Mouse (Mus musculus): ENCODE data around the gene Tmem220.

The Tmem220 gene

DNA sequence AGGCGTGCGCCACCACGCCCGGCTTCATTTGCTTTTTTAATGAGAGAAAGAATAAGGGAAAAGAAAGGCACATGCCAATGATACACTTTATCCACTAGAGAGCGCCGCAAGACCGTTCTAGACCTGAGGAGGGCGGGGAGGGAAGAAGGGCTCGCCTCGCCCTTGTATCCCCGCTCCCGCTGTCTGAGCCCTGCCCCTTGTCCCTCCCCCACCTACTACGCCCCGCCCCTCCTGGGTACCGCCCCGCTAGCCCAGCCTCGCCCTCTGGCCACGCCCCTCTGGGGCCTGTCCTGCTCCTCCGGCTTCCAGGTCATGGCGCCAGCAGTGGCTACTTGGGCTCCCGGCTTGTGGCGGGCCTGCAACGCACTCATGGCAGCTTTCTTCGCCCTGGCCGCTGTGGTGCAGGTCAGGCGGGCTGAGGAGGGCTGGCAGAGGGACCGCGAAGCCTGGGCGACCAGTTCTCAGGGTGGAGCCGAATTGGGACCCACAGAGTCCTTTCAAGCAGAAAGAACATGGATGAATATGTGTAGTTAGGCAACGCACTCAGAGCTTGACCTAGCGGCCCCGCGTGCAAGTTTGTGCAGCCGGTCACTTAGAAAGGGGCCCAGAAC lies at the start of gene Tmem220:
Gene Tmem220, plus strand, starts transcription at position 288 of the 611 bp plus-strand sequence.
- DNase-seq (ENCODE audit: low read depth, low spot score): peak; percentile 94

DNA sequence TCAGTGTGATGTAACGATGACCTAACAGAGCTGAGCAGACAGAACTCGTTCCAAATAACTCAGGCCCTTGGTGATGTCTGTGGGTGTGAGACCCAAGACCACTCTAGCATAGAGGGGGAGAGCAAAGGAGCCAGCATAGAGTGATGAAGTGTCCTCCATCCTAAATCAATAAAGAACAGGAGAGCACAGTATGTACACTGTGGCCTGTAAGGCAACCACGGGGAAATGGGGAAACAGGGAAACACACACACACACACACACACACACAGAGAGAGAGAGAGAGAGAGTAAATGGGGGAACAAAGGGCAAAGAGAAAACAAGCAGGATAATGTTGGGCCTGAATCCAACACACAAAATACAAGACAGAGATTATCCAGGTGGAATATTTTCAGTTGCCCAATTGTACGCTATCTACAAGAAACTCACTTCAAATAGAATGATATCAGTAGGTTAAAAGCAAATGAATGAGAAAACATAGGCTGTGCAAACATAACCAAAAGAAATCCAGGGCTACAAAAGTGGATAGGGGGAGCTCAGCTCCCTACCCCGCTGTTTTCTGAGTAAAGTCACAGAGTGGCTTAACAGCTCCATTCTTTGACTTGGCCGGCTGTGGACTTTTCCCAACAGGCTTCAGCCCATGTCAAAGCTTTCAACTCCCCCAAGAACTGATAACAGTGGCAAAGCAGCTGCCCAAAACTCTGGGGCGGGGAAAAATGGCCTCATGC lies 49.2 kb upstream of the Tmem220 start:
- no peak for DNase-seq (ENCODE audit: low read depth, low spot score)

DNA sequence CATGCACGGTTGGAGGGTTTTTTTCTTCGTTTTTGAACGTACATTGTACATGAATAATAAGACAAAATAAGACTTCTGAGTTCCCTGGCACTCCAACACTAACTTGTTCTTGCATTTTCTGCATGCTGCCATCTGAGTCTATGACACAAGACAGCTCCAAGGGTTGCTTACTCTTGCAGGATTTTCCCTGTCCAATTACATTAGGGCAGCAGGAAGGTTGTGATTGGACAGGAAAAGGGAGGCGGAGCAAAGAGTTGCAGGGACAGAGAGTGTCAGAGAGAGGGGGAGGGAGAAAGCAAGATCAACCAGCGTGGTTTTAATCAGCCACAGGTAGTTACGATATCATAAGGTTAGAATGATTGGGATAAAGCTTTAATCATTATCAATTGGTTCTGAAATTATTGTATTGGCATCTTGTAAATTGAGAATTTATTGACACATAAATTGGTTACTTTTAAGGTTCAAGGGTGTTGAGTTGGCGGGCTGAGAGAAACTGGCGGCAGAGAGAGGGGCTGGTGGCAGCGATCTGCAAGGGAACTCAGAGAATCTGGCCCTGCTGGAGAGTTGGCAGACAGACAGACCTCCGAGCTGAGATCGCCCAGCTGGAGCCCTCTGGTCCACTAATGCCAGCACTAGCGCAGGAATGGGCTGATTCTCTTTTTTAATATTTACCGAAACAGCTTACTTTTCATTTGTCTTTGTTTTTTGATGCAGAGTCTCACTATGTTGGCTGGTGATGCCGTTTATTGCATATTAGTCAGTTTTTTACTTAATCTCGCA lies 43.4 kb upstream of the Tmem220 start:
- no peak for DNase-seq (ENCODE audit: low read depth, low spot score)

DNA sequence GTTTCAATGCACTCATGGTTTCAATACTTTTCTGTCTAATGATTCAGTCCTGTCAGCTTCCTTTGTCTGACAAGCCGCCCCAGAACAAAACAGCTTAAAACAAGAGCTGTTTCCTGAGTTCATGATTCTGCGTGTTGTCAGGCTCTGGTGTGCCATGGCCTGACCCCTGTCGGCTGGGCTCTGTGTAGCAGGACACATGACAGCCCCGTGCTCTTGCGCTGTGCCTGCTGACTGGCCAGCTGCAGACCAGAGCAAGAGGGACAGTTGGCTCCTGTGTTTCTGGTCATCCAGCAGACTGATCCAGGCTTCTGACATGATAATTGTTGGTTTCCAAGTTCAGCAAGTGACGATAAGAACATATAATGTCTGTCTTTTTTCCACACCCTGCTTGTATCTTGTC lies 42.2 kb upstream of the Tmem220 start:
- no peak for DNase-seq (ENCODE audit: low read depth, low spot score)

DNA sequence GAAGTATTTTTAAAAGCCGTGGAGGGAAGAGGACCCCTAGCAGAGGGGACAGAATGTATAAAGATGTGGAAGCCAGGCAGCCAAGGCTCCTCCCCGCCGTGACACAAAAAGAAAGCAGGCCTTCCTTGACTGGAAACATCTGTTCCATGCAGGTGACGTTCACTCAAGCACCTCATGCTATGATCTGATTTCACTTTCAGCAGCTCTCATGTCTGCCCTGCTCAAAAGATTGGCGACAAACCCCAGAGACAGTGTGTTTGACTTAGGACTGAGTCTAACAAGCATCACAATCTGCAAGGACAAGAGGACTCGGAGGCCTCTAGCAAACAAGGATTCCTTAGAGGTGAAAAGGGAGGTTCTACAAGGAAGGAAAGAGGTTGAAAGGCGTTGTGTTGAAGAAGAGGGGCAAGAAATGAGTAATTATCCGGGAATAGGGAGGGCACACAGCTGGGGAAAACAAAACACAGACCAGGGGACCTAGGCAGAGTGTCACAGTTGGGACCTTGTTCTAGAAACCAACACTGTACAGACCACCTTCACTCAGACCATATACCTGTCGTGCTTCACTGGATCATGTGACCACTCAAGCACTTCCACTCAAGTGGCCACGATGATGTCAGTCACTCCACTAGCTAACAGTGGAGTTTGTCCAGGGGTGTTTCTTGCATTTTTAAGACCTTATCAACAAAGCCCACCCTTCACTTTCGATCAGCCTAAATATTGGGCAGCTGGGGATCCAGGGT lies 41.4 kb upstream of the Tmem220 start:
- no peak for DNase-seq (ENCODE audit: low read depth, low spot score)

DNA sequence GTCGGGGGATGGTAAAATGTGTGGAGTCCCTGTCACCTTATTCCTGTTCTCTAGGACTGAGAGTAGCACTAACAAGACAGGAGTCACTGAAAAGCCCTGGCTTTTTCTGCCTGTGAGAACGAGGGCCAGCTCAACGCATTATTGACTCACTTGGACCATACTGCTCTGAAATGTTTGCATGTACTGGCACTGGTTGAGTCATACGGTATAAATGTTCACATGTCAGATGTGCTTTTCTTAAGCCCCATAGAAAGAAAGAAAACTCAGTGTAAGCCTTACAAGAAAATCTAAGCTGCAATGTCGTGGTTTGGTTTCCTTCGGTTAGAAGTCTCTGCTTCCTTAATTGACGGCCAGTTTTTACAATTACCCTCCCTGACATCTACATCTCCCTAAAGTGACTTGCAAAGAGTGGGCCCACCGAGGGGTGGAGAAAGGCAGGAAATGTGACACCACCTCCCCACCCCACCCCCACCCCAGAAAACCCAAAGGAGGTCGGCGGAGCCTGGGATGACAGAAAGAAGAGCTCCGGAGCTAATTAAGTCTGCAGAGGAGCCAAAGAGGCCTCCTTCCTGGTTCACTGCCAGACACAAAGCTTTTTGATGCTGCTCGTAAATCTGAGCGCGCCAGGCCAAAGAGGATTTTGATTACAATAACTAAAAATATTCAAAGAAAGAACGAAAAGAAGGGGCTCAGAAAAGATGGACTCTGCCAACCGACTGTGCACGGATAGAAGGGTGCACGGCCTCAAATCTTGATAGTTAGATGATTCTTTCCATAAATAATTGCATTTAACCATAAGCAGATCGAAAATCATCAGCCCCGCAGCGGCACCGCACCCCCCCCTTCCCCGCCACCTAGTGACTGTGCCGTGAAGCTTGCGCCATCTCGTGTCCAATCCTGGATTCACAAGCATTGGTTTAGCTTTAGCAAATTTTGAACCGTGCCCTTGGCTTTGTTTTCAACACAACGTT lies 40.5 kb upstream of the Tmem220 start:
- peak; percentile 57 for DNase-seq (ENCODE audit: low read depth, low spot score)

DNA sequence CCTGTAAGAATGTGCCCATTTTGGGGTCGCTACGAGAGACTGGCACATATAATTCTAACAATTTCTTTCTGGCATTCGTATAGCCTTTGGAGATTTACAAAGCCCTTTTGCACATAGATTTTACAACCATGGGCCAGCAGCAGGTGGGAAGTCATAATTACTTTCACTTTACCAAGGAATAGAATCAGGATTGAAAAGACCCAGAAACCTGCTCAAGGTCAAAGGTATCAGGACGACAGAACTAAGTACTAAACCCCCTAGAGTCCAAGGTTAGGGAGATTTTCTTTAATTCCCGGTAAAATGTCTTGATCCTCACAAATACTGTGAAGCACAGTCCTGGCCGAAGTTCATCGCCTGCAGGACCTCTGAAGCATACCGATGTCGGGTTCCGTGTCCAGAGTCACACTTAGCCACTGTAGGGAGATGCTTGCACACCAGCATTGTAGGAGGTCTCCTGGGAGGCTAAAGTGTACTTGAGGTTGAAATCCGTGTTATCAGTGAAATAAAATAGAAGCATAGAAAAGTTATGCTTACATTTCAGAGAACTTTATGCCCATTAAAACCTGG lies 39.7 kb upstream of the Tmem220 start:
- no peak for DNase-seq (ENCODE audit: low read depth, low spot score)

DNA sequence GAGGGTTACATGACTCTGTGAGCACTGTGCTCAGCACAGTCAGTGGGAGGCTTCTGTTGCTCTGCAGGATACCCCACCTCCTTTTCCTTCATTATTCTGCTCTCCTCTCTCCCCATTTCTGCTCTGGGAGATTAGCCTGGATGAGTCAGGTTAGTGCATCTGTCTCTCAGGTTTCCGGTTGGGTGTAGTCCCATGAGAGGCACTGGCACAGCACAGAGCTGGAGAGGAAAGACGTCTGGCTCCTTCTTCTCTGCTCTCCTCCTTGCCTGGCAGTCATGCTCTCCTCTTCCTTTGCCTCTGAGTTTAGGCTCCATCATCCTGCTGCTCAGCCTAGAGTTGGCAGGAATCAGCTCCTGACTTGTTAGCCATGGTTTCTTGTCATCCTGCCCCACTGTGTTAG lies 32.8 kb upstream of the Tmem220 start:
- DNase-seq (ENCODE audit: low read depth, low spot score): no peak

DNA sequence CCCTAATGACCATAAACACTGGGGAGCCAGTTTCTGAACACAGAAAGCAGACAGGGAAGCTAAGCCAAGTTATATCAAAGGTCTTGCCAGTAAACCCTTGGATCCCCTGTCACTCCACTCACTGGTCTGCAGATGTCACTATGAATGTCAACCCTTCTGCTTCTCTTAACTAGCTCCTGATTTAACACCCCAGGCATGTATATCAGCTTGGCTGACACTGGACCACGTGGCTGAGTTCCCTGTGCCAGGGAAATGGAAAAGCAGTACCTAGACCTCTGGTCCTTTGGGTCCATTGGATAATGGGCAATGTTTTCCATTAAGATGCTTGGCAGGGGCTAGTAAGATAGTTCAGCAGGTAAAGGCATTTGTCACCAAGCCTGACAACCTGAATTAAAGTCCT lies 31.3 kb upstream of the Tmem220 start:
- no peak for DNase-seq (ENCODE audit: low read depth, low spot score)

DNA sequence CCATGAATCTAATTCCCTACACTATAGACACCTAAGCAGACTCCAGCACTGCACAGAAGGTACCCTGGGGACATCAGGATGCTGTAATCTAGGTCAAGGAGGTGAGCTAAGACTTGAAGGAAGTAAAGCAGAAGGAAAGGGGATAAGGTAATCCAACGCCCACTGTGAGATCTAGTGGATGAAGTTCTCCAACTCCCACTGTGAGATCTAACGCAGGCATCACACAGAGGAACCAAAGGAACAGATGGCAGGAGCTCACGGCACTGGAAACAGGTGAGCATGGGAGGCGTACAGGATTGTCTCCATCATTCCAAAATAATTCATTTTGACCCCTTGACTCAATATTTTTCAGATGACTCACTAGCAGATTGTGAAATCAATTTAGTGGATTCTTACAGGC lies 28.5 kb upstream of the Tmem220 start:
- DNase-seq (ENCODE audit: low read depth, low spot score): no peak

DNA sequence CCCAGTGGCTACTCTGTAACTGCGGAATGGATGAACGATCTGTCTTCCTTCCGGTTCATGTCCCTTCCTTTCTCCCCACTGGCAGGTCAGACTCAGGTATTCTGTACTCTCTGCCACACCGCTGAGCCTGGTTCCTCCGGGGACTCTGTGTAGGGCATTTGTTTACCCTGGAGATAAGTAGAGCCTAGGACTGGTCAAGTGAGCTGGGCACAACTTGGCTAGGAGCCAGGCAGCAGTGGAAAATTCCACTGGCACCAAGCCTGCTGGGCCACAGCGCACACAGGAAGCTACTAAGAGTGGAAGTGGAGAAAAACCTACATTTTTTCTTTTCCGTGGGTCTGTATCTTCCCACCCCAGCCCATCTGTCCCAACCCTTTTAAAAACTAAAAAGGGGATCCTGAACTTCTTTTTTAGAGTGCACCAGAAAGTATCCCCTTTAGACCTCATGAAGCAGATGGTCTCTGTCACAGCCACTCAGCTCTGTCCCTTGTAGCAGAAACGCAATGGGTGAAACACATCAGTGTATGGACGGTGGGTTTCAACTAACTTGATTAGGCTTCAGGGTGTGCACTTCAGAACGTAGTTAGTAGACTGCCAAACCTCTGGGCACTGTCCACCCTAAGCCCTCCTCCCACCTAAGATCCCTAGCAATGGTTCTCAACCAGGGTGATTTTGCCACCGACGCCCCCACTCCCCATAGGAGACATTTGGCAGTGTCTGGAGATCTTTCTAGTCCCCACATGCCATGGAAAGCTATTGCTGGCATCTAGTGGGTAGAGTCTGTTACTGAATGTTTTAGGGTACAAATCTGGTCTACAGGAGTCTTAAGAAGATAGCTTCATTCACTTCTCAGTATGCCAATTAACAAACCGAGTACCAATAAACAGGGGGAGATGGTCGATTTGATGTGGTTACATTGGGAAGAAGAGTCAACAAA lies 26.2 kb upstream of the Tmem220 start:
- DNase-seq (ENCODE audit: low read depth, low spot score): no peak

DNA sequence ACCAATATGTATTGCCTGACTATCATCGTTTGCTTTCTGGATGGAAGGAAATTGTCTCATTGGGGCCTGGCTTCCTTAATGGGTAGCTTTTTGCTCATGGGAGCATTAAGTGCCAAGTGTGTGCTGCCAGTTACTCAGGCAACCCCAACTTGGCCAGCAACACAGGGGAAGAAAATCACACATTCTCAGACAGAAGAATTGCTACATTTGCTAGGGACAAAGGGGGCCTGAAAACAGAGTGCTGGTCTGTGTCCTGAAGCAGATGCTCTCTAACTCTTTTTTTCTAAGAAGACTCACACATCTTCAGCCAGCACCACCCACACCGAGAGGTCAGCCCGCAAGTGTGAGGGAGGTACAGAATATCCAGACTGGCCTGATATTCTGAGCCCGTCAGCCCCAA lies 24.3 kb upstream of the Tmem220 start:
- DNase-seq (ENCODE audit: low read depth, low spot score): no peak

DNA sequence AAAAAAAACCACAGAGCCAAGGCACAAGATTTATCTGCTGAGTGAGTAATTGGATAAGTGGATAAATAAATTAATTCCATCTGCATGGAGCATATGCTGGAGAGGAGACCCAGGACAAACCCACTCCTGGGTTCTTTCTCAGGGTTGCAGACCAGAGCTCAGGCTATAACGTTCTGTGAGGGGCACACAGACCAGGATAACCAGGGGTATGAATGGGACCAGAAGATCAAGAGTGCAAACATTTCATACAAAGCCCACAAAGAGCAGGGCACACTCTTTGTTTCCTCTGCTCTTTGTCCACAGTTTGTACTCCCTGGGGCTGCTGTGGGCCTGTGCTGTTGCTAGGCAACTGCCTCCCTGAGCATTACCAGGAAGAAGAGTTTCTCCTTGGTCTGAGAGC lies 23.2 kb upstream of the Tmem220 start:
- DNase-seq (ENCODE audit: low read depth, low spot score): no peak

DNA sequence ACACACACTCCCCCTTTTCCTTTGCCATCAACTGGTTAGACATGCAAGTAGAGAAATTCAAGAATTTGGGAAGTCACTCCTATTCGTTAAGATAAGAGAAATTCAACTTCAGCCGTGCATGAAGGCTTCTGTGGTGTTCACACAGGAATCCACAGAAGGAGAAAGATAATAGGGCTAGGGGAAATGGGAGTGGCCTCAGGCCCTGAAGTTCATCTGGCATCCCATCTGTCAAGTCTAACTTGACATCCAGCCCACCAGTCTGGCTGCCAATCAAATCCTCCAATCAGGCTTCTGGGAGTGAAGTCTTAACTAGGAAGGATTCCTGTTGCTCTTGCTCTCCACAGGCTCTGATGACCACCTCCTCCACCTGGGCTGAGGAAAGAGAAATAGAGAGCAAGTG lies 22.0 kb upstream of the Tmem220 start:
- no peak for DNase-seq (ENCODE audit: low read depth, low spot score)

DNA sequence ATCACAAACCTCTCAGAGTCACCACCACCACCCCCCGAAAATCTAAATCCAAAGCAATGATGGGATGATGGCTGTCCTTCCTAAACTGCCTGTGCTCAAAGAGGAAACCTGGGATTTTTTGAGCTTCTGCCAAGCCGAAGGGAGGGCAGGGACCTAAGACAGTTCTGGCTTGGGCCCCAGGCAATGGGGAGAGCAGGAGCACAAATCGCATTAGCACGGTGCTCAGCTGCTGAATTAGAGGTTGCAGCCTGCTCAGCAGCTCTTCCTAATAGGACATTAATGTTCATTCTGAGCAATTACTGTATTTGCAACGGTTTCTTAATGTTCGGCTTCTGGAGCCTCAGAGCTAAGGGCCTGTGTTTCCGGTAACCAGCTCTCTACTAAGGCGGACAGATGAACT lies 17.0 kb upstream of the Tmem220 start:
- no peak for DNase-seq (ENCODE audit: low read depth, low spot score)

DNA sequence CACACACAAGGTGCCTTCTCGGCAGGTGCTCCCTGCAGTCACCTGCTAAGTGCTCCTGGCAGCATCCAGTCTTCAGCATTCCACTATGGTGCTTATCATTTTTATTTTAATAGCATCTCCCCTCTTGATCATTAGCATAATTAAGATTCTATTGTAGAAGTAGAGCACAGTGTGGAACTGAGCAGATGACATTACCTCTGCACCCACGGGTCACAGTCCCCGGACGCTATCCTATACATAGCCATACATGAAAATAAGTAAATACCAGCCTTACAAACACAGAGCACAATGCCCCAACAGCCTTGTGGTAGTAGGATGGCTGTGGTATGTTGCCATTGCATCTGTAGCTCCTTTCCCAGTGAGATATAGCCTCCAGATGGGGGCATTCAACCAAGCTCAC lies 16.4 kb upstream of the Tmem220 start:
- no peak for DNase-seq (ENCODE audit: low read depth, low spot score)

DNA sequence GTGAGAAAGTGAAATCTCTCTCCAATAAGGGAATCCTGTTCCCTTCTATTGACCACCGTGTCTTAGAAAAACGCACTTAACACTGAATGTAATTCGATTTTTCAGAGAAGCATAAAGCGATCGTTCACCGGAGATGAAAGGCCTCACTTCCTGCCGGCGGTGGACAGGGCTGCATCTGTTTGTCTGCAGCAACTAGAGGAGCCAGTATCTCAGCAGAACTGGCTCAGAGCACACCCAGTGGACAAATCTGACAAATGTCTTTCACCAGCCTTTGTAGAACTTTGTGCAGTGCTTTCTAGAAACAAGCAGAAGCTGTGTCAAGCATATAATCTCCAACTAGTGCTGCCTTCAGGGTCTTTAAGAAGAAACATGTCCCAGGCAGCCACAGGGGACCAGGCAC lies 14.5 kb upstream of the Tmem220 start:
- no peak for DNase-seq (ENCODE audit: low read depth, low spot score)

DNA sequence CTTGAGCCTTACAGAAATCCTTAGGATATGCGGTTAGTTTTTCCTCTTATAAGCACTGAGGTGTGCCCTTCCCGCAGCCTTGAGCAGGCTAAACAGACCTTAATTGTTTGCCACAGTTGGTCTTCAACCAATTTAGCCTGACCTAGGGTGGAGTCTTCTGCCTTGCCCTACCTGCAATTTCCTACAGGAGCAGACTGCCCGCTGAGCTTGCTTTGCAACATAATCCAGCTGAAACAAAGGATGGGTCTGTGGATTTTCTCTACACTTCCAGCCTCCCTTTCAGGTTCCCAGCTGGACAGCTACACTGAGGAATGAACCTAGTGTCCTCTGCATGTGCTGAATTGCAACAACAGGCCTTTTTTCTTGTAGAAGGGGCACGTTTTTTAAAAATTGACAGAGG lies 13.3 kb upstream of the Tmem220 start:
- DNase-seq (ENCODE audit: low read depth, low spot score): no peak

DNA sequence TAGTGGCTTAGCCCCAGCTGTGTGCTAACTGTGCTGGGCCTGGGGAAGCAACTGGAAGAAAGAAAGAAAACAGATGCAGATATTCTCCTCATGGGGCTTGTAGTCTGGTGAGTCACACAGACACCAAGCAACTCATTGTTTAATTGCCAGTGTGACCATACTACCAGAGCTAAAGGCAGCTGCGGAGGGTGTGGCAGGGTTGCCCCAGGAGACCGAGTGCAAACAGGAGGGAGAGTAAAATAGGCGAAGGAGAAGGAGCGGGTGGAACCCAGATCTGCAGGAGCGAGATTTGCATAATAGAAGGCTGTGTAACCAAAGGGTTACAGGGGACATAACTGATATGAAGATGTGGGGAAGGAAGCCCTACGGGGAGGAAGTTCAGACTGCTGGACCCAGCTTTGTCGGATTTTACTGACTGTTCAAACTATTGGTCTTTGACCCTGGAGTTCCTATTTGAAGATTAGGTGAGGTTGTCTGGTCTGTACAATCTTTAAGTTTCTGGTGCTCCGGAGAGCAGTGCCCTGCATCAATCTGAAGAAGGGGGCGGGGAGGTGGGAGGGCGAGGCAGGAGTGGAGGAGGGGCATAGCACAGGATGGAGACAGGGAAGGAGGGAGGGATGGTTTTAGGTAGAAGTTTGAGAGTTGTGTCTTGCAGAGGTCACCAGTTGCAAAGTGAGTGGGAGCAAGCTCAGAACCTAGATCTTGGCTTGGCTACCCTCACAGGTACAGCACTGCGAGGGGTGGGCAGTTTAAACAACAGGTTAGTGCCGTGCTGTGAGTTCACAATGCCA lies 7.0 kb upstream of the Tmem220 start:
- DNase-seq (ENCODE audit: low read depth, low spot score): no peak

All from retina, postnatal 7 days (tissue).